Mouse (Mus musculus): Measurements from ENCODE around the gene Abca1. TPM values are rescaled to one million over a fixed set of nuclear protein-coding genes. Genes with fewer than 3 reads are reported as not detected.

Abca1 gene
- total and polyA plus RNA-seq, 3 experiments = 8.4 to 9.0 TPM; not detected in 1

- H3K27me3 ChIP-seq (ENCODE audit: control insufficient read depth in 1 of 2, insufficient read depth in 2 of 2, low read length in 2 of 2) = no peaks in the 10 kb centered on the region
- peaks cover 0 to 10% of the 10 kb centered on the region in 2 experiments; a peak in 2 of 4 replicates for H3K4me1 ChIP-seq (ENCODE audit: control insufficient read depth in 1 of 2, insufficient read depth in 2 of 2, low read length in 2 of 2)
- no peaks in the 10 kb centered on the region for H3K79me2 ChIP-seq (ENCODE audit: control insufficient read depth, insufficient read depth, low read length, poor library complexity)
- TF ChIP-seq ZKSCAN1 (IDR thresholded peaks at IDR 0.05; ENCODE audit: low read depth, low read length) = no peak
- no peak for TF ChIP-seq ETS1 (IDR thresholded peaks at IDR 0.05; ENCODE audit: low read depth, low read length)
- no peak for TF ChIP-seq SIN3A (IDR thresholded peaks at IDR 0.05; ENCODE audit: low read length)
- no peak for TF ChIP-seq NRF1 (IDR thresholded peaks at IDR 0.05; ENCODE audit: insufficient read depth, low read depth, low read length, poor library complexity, severe bottlenecking)
- no peak for TF ChIP-seq HCFC1 (IDR thresholded peaks at IDR 0.05; ENCODE audit: low read depth, low read length)
- TF ChIP-seq USF1 (IDR thresholded peaks at IDR 0.05; ENCODE audit: low read depth, low read length) = no peak
- no peak for TF ChIP-seq CHD2 (IDR thresholded peaks at IDR 0.05; ENCODE audit: low read length)
- TF ChIP-seq MAFK (IDR thresholded peaks at IDR 0.05; ENCODE audit: borderline replicate concordance, low read depth, low read length) = no peak
- TF ChIP-seq POLR2A (IDR thresholded peaks at IDR 0.05; ENCODE audit: control insufficient read depth in 1 of 2, insufficient read depth in 1 of 2, low read depth in 1 of 2, low read length in 2 of 2, poor library complexity in 1 of 2) = no peak
- TF ChIP-seq BHLHE40 (IDR thresholded peaks at IDR 0.05; ENCODE audit: borderline replicate concordance, low read depth, low read length) = no peak
- DNase-seq (ENCODE audit: low read depth, low spot score) = no peak
- H3K9ac ChIP-seq (ENCODE audit: control insufficient read depth, low read depth, low read length, poor library complexity, severe bottlenecking) = no peak overlapping the region
- H3K4me3 ChIP-seq (ENCODE audit: control insufficient read depth in 1 of 2, insufficient read depth in 1 of 2, low read depth in 2 of 2, low read length in 2 of 2) = no peak overlapping the region
- peaks cover 4 to 9% of the 10 kb centered on the region in 2 experiments for H3K36me3 ChIP-seq (ENCODE audit: control insufficient read depth in 1 of 2, insufficient read depth in 2 of 2, low read length in 2 of 2)
- no peak overlapping the region for H3K27ac ChIP-seq (ENCODE audit: control insufficient read depth, low read depth, low read length)
- H3K9me3 ChIP-seq (replicated peaks; ENCODE audit: insufficient read depth, low read length) = no peaks in the 10 kb centered on the region
These were observed 19.0 kb downstream of the Abca1 start for GRCm38 (mm10) chr4:53140678-53141077.

- no peak overlapping the region for H3K27ac ChIP-seq (ENCODE audit: control insufficient read depth, low read depth, low read length)
- DNase-seq (ENCODE audit: low read depth, low spot score) = no peak
- no peaks in the 10 kb centered on the region for H3K27me3 ChIP-seq (ENCODE audit: control insufficient read depth in 1 of 2, insufficient read depth in 2 of 2, low read length in 2 of 2)
- no peaks in the 10 kb centered on the region for H3K79me2 ChIP-seq (ENCODE audit: control insufficient read depth, insufficient read depth, low read length, poor library complexity)
- H3K9me3 ChIP-seq (replicated peaks; ENCODE audit: insufficient read depth, low read length) = no peaks in the 10 kb centered on the region
- no peak overlapping the region for H3K9ac ChIP-seq (ENCODE audit: control insufficient read depth, low read depth, low read length, poor library complexity, severe bottlenecking)
- TF ChIP-seq TBP (IDR thresholded peaks at IDR 0.05; ENCODE audit: low read depth, low read length) (no peak), MYB (IDR thresholded peaks at IDR 0.05; ENCODE audit: low read depth, low read length) (no peak), ZC3H11A (IDR thresholded peaks at IDR 0.05; ENCODE audit: low read depth, low read length) (no peak), NRF1 (IDR thresholded peaks at IDR 0.05; ENCODE audit: insufficient read depth, low read depth, low read length, poor library complexity, severe bottlenecking) (no peak)
- peaks cover 0 to 9% of the 10 kb centered on the region in 2 experiments; a peak in 1 of 4 replicates for H3K4me1 ChIP-seq (ENCODE audit: control insufficient read depth in 1 of 2, insufficient read depth in 2 of 2, low read length in 2 of 2)
- no peak overlapping the region for H3K4me3 ChIP-seq (ENCODE audit: control insufficient read depth in 1 of 2, insufficient read depth in 1 of 2, low read depth in 2 of 2, low read length in 2 of 2)
- peaks cover 0 to 10% of the 10 kb centered on the region in 2 experiments; a peak in 3 of 4 replicates for H3K36me3 ChIP-seq (ENCODE audit: control insufficient read depth in 1 of 2, insufficient read depth in 2 of 2, low read length in 2 of 2)
These were observed 20.2 kb downstream of the Abca1 start for GRCm38 (mm10) chr4:53139495-53139894.

GRCm38 (mm10) chr4:53138974-53139373, 20.7 kb downstream of the Abca1 start:
- Histone ChIP-seq H3K36me3 (ENCODE audit: control insufficient read depth in 1 of 2, insufficient read depth in 2 of 2, low read length in 2 of 2) (peaks cover 0 to 10% of the 10 kb centered on the region in 2 experiments; a peak in 3 of 4 replicates), H3K79me2 (ENCODE audit: control insufficient read depth, insufficient read depth, low read length, poor library complexity) (no peaks in the 10 kb centered on the region), H3K27ac (ENCODE audit: control insufficient read depth, low read depth, low read length) (no peak overlapping the region), H3K27me3 (ENCODE audit: control insufficient read depth in 1 of 2, insufficient read depth in 2 of 2, low read length in 2 of 2) (no peaks in the 10 kb centered on the region), H3K9ac (ENCODE audit: control insufficient read depth, low read depth, low read length, poor library complexity, severe bottlenecking) (no peak overlapping the region), H3K4me1 (ENCODE audit: control insufficient read depth in 1 of 2, insufficient read depth in 2 of 2, low read length in 2 of 2) (peaks cover 0 to 9% of the 10 kb centered on the region in 2 experiments; a peak in 1 of 4 replicates), H3K4me3 (ENCODE audit: control insufficient read depth in 1 of 2, insufficient read depth in 1 of 2, low read depth in 2 of 2, low read length in 2 of 2) (no peak overlapping the region), H3K9me3 (replicated peaks; ENCODE audit: insufficient read depth, low read length) (no peaks in the 10 kb centered on the region)
- TF ChIP-seq EP300 (IDR thresholded peaks at IDR 0.05; ENCODE audit: low read depth in 1 of 2, low read length in 2 of 2) (peak; percentile 46 to 75; a peak in 3 of 4 replicates), GATA1 (IDR thresholded peaks at IDR 0.05; ENCODE audit: low read depth, low read length) (peak; percentile 74), USF1 (IDR thresholded peaks at IDR 0.05; ENCODE audit: low read depth, low read length) (no peak), TAL1 (IDR thresholded peaks at IDR 0.05; ENCODE audit: low read length) (peak; percentile 76), POLR2AphosphoS5 (IDR thresholded peaks at IDR 0.05; ENCODE audit: borderline replicate concordance, low read depth, low read length) (no peak), ZKSCAN1 (IDR thresholded peaks at IDR 0.05; ENCODE audit: low read depth, low read length) (no peak), GABPA (IDR thresholded peaks at IDR 0.05; ENCODE audit: low read depth, low read length) (no peak), TCF12 (IDR thresholded peaks at IDR 0.05; ENCODE audit: low read depth, low read length) (peak; percentile 40; the same call in 1 of the 2 replicates)
- DNase-seq (ENCODE audit: low read depth, low spot score) = peak; percentile 43

All from MEL (cell line).